Mouse (Mus musculus): ENCODE measurements around the gene Rasgef1c. TPM values are rescaled to one million over a fixed set of nuclear protein-coding genes. Genes with fewer than 3 reads are reported as not detected.
A peak's percentile ranks its signal among the peaks of the same experiment; 100 is the strongest.

Rasgef1c gene
- total and polyA plus RNA-seq, 2 experiments: not detected

GRCm38 (mm10) chr11:49871914-49872313 lies 29.7 kb upstream of the Rasgef1c start:
- WGBS: 73% methylated on average over 6 of the region's 6 CpGs
- Histone ChIP-seq H3K27ac (replicated peaks; ENCODE audit: insufficient read depth, low read depth, low read length) (no peak overlapping the region), H3K4me1 (ENCODE audit: control insufficient read depth, insufficient read depth, low read length) (no peaks in the 10 kb centered on the region), H3K36me3 (ENCODE audit: control insufficient read depth, insufficient read depth, low read length) (peaks cover 40% of the 10 kb centered on the region), H3K79me2 (ENCODE audit: control insufficient read depth, insufficient read depth, low read length) (no peaks in the 10 kb centered on the region), H3K9ac (ENCODE audit: low read depth, low read length) (no peak overlapping the region), H3K27me3 (ENCODE audit: control insufficient read depth, insufficient read depth, low read length) (no peaks in the 10 kb centered on the region), H3K4me3 (ENCODE audit: insufficient read depth, low read depth, low read length) (no peak overlapping the region)
- no peak for DNase-seq (ENCODE audit: extremely low read depth, low read depth, low spot score)
- TF ChIP-seq POLR2A (IDR thresholded peaks at IDR 0.05; ENCODE audit: extremely low read depth, insufficient read depth, low read length): no peak
- TF ChIP-seq CTCF (IDR thresholded peaks at IDR 0.05; ENCODE audit: low read depth, low read length): peak; percentile 33

GRCm38 (mm10) chr11:49872779-49873178 lies 28.9 kb upstream of the Rasgef1c start:
- 98% methylated on average over 6 of the region's 6 CpGs for WGBS
- no peak overlapping the region for H3K9ac ChIP-seq (ENCODE audit: low read depth, low read length)

GRCm38 (mm10) chr11:49876948-49877817 lies 24.5 kb upstream of the Rasgef1c start:
- Histone ChIP-seq H3K79me2 (ENCODE audit: control insufficient read depth, insufficient read depth, low read length) (no peaks in the 10 kb centered on the region), H3K4me3 (ENCODE audit: insufficient read depth, low read depth, low read length) (no peak overlapping the region), H3K9ac (ENCODE audit: low read depth, low read length) (no peak overlapping the region), H3K27ac (replicated peaks; ENCODE audit: insufficient read depth, low read depth, low read length) (no peak overlapping the region), H3K4me1 (ENCODE audit: control insufficient read depth, insufficient read depth, low read length) (no peaks in the 10 kb centered on the region), H3K27me3 (ENCODE audit: control insufficient read depth, insufficient read depth, low read length) (no peaks in the 10 kb centered on the region), H3K36me3 (ENCODE audit: control insufficient read depth, insufficient read depth, low read length) (peaks cover 59% of the 10 kb centered on the region)
- no peak for TF ChIP-seq CTCF (IDR thresholded peaks at IDR 0.05; ENCODE audit: low read depth, low read length)
- no peak for TF ChIP-seq POLR2A (IDR thresholded peaks at IDR 0.05; ENCODE audit: extremely low read depth, insufficient read depth, low read length)
- no peak for DNase-seq (ENCODE audit: extremely low read depth, low read depth, low spot score)
- WGBS: 95% methylated on average over 8 of the region's 8 CpGs

More at GRCm38 (mm10) chr11:49872779-49873178, 28.9 kb upstream of the Rasgef1c start:
- DNase-seq (ENCODE audit: extremely low read depth, low read depth, low spot score): no peak
- TF ChIP-seq POLR2A (IDR thresholded peaks at IDR 0.05; ENCODE audit: extremely low read depth, insufficient read depth, low read length) (no peak), CTCF (IDR thresholded peaks at IDR 0.05; ENCODE audit: low read depth, low read length) (no peak)
- peaks cover 38% of the 10 kb centered on the region for H3K36me3 ChIP-seq (ENCODE audit: control insufficient read depth, insufficient read depth, low read length)
- no peak overlapping the region for H3K4me3 ChIP-seq (ENCODE audit: insufficient read depth, low read depth, low read length)
- H3K4me1 ChIP-seq (ENCODE audit: control insufficient read depth, insufficient read depth, low read length): no peaks in the 10 kb centered on the region
- H3K27me3 ChIP-seq (ENCODE audit: control insufficient read depth, insufficient read depth, low read length): no peaks in the 10 kb centered on the region
- no peak overlapping the region for H3K27ac ChIP-seq (replicated peaks; ENCODE audit: insufficient read depth, low read depth, low read length)
- H3K79me2 ChIP-seq (ENCODE audit: control insufficient read depth, insufficient read depth, low read length): no peaks in the 10 kb centered on the region

- WGBS: 92% methylated on average over 3 of the region's 3 CpGs
Observed at GRCm38 (mm10) chr11:49879950-49880642, 21.5 kb upstream of the Rasgef1c start.

GRCm38 (mm10) chr11:49883394-49883793 lies 18.2 kb upstream of the Rasgef1c start:
- Histone ChIP-seq H3K4me1 (ENCODE audit: control insufficient read depth, insufficient read depth, low read length) (no peaks in the 10 kb centered on the region), H3K9ac (ENCODE audit: low read depth, low read length) (no peak overlapping the region), H3K27me3 (ENCODE audit: control insufficient read depth, insufficient read depth, low read length) (no peaks in the 10 kb centered on the region), H3K36me3 (ENCODE audit: control insufficient read depth, insufficient read depth, low read length) (peaks cover 58% of the 10 kb centered on the region), H3K4me3 (ENCODE audit: insufficient read depth, low read depth, low read length) (no peak overlapping the region), H3K79me2 (ENCODE audit: control insufficient read depth, insufficient read depth, low read length) (no peaks in the 10 kb centered on the region), H3K27ac (replicated peaks; ENCODE audit: insufficient read depth, low read depth, low read length) (no peak overlapping the region)
- WGBS: 93% methylated on average over 3 of the region's 3 CpGs
- no peak for DNase-seq (ENCODE audit: extremely low read depth, low read depth, low spot score)
- no peak for TF ChIP-seq POLR2A (IDR thresholded peaks at IDR 0.05; ENCODE audit: extremely low read depth, insufficient read depth, low read length)
- no peak for TF ChIP-seq CTCF (IDR thresholded peaks at IDR 0.05; ENCODE audit: low read depth, low read length)

More at GRCm38 (mm10) chr11:49879950-49880642, 21.5 kb upstream of the Rasgef1c start:
- Histone ChIP-seq H3K27ac (replicated peaks; ENCODE audit: insufficient read depth, low read depth, low read length) (no peak overlapping the region), H3K79me2 (ENCODE audit: control insufficient read depth, insufficient read depth, low read length) (no peaks in the 10 kb centered on the region), H3K4me3 (ENCODE audit: insufficient read depth, low read depth, low read length) (no peak overlapping the region), H3K4me1 (ENCODE audit: control insufficient read depth, insufficient read depth, low read length) (no peaks in the 10 kb centered on the region), H3K9ac (ENCODE audit: low read depth, low read length) (no peak overlapping the region), H3K36me3 (ENCODE audit: control insufficient read depth, insufficient read depth, low read length) (peaks cover 58% of the 10 kb centered on the region), H3K27me3 (ENCODE audit: control insufficient read depth, insufficient read depth, low read length) (no peaks in the 10 kb centered on the region)
- TF ChIP-seq POLR2A (IDR thresholded peaks at IDR 0.05; ENCODE audit: extremely low read depth, insufficient read depth, low read length) (no peak), CTCF (IDR thresholded peaks at IDR 0.05; ENCODE audit: low read depth, low read length) (no peak)
- DNase-seq (ENCODE audit: extremely low read depth, low read depth, low spot score): no peak

Data from liver, adult 2 months (tissue).